Mouse (Mus musculus): ENCODE measurements around the gene Mtmr11.

GRCm38 (mm10) chr3:96181510-96182381 lies 19.9 kb downstream of the Mtmr11 start:
- TF ChIP-seq USF1 (IDR thresholded peaks at IDR 0.05; ENCODE audit: low read depth, low read length) (no peak), POLR2A (IDR thresholded peaks at IDR 0.05; ENCODE audit: low read depth, low read length) (no peak), CTCF (conservative IDR thresholded peaks at IDR 0.05 in 1 of 2, IDR thresholded peaks at IDR 0.05 in 1 of 2; ENCODE audit: low read depth in 2 of 2, low read length in 2 of 2) (no peak), RAD21 (IDR thresholded peaks at IDR 0.05; ENCODE audit: low read depth, low read length) (no peak), MAX (IDR thresholded peaks at IDR 0.05; ENCODE audit: low read length) (no peak), MXI1 (IDR thresholded peaks at IDR 0.05; ENCODE audit: low read depth, low read length) (no peak), USF2 (conservative IDR thresholded peaks at IDR 0.05; ENCODE audit: low read depth, low read length) (no peak), TCF12 (IDR thresholded peaks at IDR 0.05; ENCODE audit: low read depth, low read length) (no peak)

All from CH12.LX (cell line).